Mouse (Mus musculus): ENCODE results near the gene Skiv2l. TPM values are rescaled to one million over a fixed set of nuclear protein-coding genes. Genes with fewer than 3 reads are reported as not detected.
A peak's percentile ranks its signal among the peaks of the same experiment; 100 is the strongest.

Skiv2l gene
- polyA plus RNA-seq, 1 experiment from 2014 or later: 49.9 TPM

- H3K36me3 ChIP-seq (ENCODE audit: control insufficient read depth, insufficient read depth, low read length): no peaks in the 10 kb centered on the region
- H3K9me3 ChIP-seq (ENCODE audit: control insufficient read depth, low read length): no peaks in the 10 kb centered on the region
- H3K4me3 ChIP-seq (ENCODE audit: low read length): no peak overlapping the region
- no peaks in the 10 kb centered on the region for H3K4me1 ChIP-seq (replicated peaks; ENCODE audit: control insufficient read depth, insufficient read depth, low read length)
- H3K9ac ChIP-seq (ENCODE audit: low read length): no peak overlapping the region
- H3K27ac ChIP-seq (ENCODE audit: low read length): no peak overlapping the region
- H3K4me2 ChIP-seq (ENCODE audit: low read depth, low read length): no peak overlapping the region
- ATAC-seq (ENCODE audit: low read depth): no peak
- H3K27me3 ChIP-seq (ENCODE audit: control insufficient read depth, insufficient read depth, low read depth, low read length): no peaks in the 10 kb centered on the region
Observed at GRCm38 (mm10) chr17:34881166-34881565, 31.2 kb upstream of the Skiv2l start.

GRCm38 (mm10) chr17:34879336-34879879 is 29.4 kb upstream of the Skiv2l start, which contains the start of gene Zbtb12:
TSS of gene Zbtb12 (plus strand) at chr17:34879483.
- no peaks in the 10 kb centered on the region for H3K36me3 ChIP-seq (ENCODE audit: control insufficient read depth, insufficient read depth, low read length)
- no peak for ATAC-seq (ENCODE audit: low read depth)
- no peak within 1 kb of the TSS for H3K27ac ChIP-seq (ENCODE audit: low read length)
- H3K9ac ChIP-seq (ENCODE audit: low read length): no peak within 1 kb of the TSS
- no peaks in the 10 kb centered on the region for H3K9me3 ChIP-seq (ENCODE audit: control insufficient read depth, low read length)
- WGBS: 44% methylated on average over 11 of the region's 11 CpGs
- no peaks in the 10 kb centered on the region for H3K27me3 ChIP-seq (ENCODE audit: control insufficient read depth, insufficient read depth, low read depth, low read length)
- H3K4me2 ChIP-seq (ENCODE audit: low read depth, low read length): no peak within 1 kb of the TSS
- H3K4me3 ChIP-seq (ENCODE audit: low read length): no peak within 1 kb of the TSS
- no peaks in the 10 kb centered on the region for H3K4me1 ChIP-seq (replicated peaks; ENCODE audit: control insufficient read depth, insufficient read depth, low read length)

GRCm38 (mm10) chr17:34874321-34874720 is 24.3 kb upstream of the Skiv2l start:
- H3K27ac ChIP-seq (ENCODE audit: low read length): no peak overlapping the region
- no peak for ATAC-seq (ENCODE audit: low read depth)
- no peak overlapping the region for H3K4me2 ChIP-seq (ENCODE audit: low read depth, low read length)
- 82% methylated on average over 6 of the region's 6 CpGs for WGBS
- H3K36me3 ChIP-seq (ENCODE audit: control insufficient read depth, insufficient read depth, low read length): no peaks in the 10 kb centered on the region
- H3K4me1 ChIP-seq (replicated peaks; ENCODE audit: control insufficient read depth, insufficient read depth, low read length): no peaks in the 10 kb centered on the region
- no peaks in the 10 kb centered on the region for H3K27me3 ChIP-seq (ENCODE audit: control insufficient read depth, insufficient read depth, low read depth, low read length)
- H3K9ac ChIP-seq (ENCODE audit: low read length): no peak overlapping the region
- no peak overlapping the region for H3K4me3 ChIP-seq (ENCODE audit: low read length)
- H3K9me3 ChIP-seq (ENCODE audit: control insufficient read depth, low read length): no peaks in the 10 kb centered on the region

- 48% methylated on average over 7 of the region's 7 CpGs for WGBS
- Histone ChIP-seq H3K4me3 (ENCODE audit: low read length) (no peak overlapping the region), H3K27me3 (ENCODE audit: control insufficient read depth, insufficient read depth, low read depth, low read length) (no peaks in the 10 kb centered on the region), H3K4me1 (replicated peaks; ENCODE audit: control insufficient read depth, insufficient read depth, low read length) (no peaks in the 10 kb centered on the region), H3K36me3 (ENCODE audit: control insufficient read depth, insufficient read depth, low read length) (no peaks in the 10 kb centered on the region), H3K9me3 (ENCODE audit: control insufficient read depth, low read length) (no peaks in the 10 kb centered on the region), H3K27ac (ENCODE audit: low read length) (no peak overlapping the region), H3K9ac (ENCODE audit: low read length) (no peak overlapping the region), H3K4me2 (ENCODE audit: low read depth, low read length) (no peak overlapping the region)
- ATAC-seq (ENCODE audit: low read depth): no peak
Observed at GRCm38 (mm10) chr17:34865981-34866380, 16.0 kb upstream of the Skiv2l start.

GRCm38 (mm10) chr17:34862416-34863081 is 12.5 kb upstream of the Skiv2l start, which contains the start of gene Cfb:
TSS of gene Cfb (minus strand) at chr17:34862518.
- no peak within 1 kb of the TSS for H3K4me3 ChIP-seq (ENCODE audit: low read length)

GRCm38 (mm10) chr17:34861704-34862415 is 11.8 kb upstream of the Skiv2l start:
- no peak overlapping the region for H3K4me3 ChIP-seq (ENCODE audit: low read length)
- H3K27me3 ChIP-seq (ENCODE audit: control insufficient read depth, insufficient read depth, low read depth, low read length): no peaks in the 10 kb centered on the region
- 60% methylated on average over 13 of the region's 13 CpGs for WGBS
- no peak overlapping the region for H3K27ac ChIP-seq (ENCODE audit: low read length)
- H3K9me3 ChIP-seq (ENCODE audit: control insufficient read depth, low read length): no peaks in the 10 kb centered on the region
- no peak overlapping the region for H3K9ac ChIP-seq (ENCODE audit: low read length)
- no peaks in the 10 kb centered on the region for H3K4me1 ChIP-seq (replicated peaks; ENCODE audit: control insufficient read depth, insufficient read depth, low read length)
- H3K36me3 ChIP-seq (ENCODE audit: control insufficient read depth, insufficient read depth, low read length): peaks cover 3% of the 10 kb centered on the region; the same call in 1 of the 2 replicates
- ATAC-seq (ENCODE audit: low read depth): no peak
- no peak overlapping the region for H3K4me2 ChIP-seq (ENCODE audit: low read depth, low read length)

More at GRCm38 (mm10) chr17:34862416-34863081, 12.5 kb upstream of the Skiv2l start, which contains the start of gene Cfb:
- H3K27me3 ChIP-seq (ENCODE audit: control insufficient read depth, insufficient read depth, low read depth, low read length): no peaks in the 10 kb centered on the region
- H3K36me3 ChIP-seq (ENCODE audit: control insufficient read depth, insufficient read depth, low read length): no peaks in the 10 kb centered on the region
- H3K9me3 ChIP-seq (ENCODE audit: control insufficient read depth, low read length): no peaks in the 10 kb centered on the region
- WGBS: 53% methylated on average over 8 of the region's 8 CpGs
- ATAC-seq (ENCODE audit: low read depth): no peak
- H3K9ac ChIP-seq (ENCODE audit: low read length): no peak within 1 kb of the TSS
- no peak within 1 kb of the TSS for H3K27ac ChIP-seq (ENCODE audit: low read length)
- H3K4me1 ChIP-seq (replicated peaks; ENCODE audit: control insufficient read depth, insufficient read depth, low read length): no peaks in the 10 kb centered on the region
- no peak within 1 kb of the TSS for H3K4me2 ChIP-seq (ENCODE audit: low read depth, low read length)

- Histone ChIP-seq H3K27ac (ENCODE audit: low read length) (no peak overlapping the region), H3K4me2 (ENCODE audit: low read depth, low read length) (no peak overlapping the region), H3K4me3 (ENCODE audit: low read length) (no peak overlapping the region), H3K36me3 (ENCODE audit: control insufficient read depth, insufficient read depth, low read length) (peaks cover 7% of the 10 kb centered on the region; the same call in 1 of the 2 replicates), H3K27me3 (ENCODE audit: control insufficient read depth, insufficient read depth, low read depth, low read length) (no peaks in the 10 kb centered on the region), H3K4me1 (replicated peaks; ENCODE audit: control insufficient read depth, insufficient read depth, low read length) (no peaks in the 10 kb centered on the region), H3K9ac (ENCODE audit: low read length) (no peak overlapping the region), H3K9me3 (ENCODE audit: control insufficient read depth, low read length) (no peaks in the 10 kb centered on the region)
- no peak for ATAC-seq (ENCODE audit: low read depth)
- 80% methylated on average over 9 of the region's 9 CpGs for WGBS
Observed at GRCm38 (mm10) chr17:34860514-34860913, 10.5 kb upstream of the Skiv2l start.

- Histone ChIP-seq H3K4me3 (ENCODE audit: low read length) (no peak overlapping the region), H3K4me2 (ENCODE audit: low read depth, low read length) (no peak overlapping the region), H3K36me3 (ENCODE audit: control insufficient read depth, insufficient read depth, low read length) (peaks cover 18% of the 10 kb centered on the region), H3K4me1 (replicated peaks; ENCODE audit: control insufficient read depth, insufficient read depth, low read length) (no peaks in the 10 kb centered on the region), H3K27ac (ENCODE audit: low read length) (no peak overlapping the region), H3K9me3 (ENCODE audit: control insufficient read depth, low read length) (no peaks in the 10 kb centered on the region), H3K9ac (ENCODE audit: low read length) (no peak overlapping the region), H3K27me3 (ENCODE audit: control insufficient read depth, insufficient read depth, low read depth, low read length) (no peaks in the 10 kb centered on the region)
- WGBS: 74% methylated on average over 4 of the region's 4 CpGs
- no peak for ATAC-seq (ENCODE audit: low read depth)
Observed at GRCm38 (mm10) chr17:34858670-34859069, 8.7 kb upstream of the Skiv2l start.

GRCm38 (mm10) chr17:34855825-34856224 is 5.8 kb upstream of the Skiv2l start:
- Histone ChIP-seq H3K9ac (ENCODE audit: low read length) (no peak overlapping the region), H3K9me3 (ENCODE audit: control insufficient read depth, low read length) (no peaks in the 10 kb centered on the region), H3K36me3 (ENCODE audit: control insufficient read depth, insufficient read depth, low read length) (peaks cover 24% of the 10 kb centered on the region), H3K4me2 (ENCODE audit: low read depth, low read length) (no peak overlapping the region), H3K4me1 (replicated peaks; ENCODE audit: control insufficient read depth, insufficient read depth, low read length) (peaks cover 8% of the 10 kb centered on the region), H3K27ac (ENCODE audit: low read length) (no peak overlapping the region), H3K27me3 (ENCODE audit: control insufficient read depth, insufficient read depth, low read depth, low read length) (no peaks in the 10 kb centered on the region), H3K4me3 (ENCODE audit: low read length) (no peak overlapping the region)
- ATAC-seq (ENCODE audit: low read depth): peak; percentile 46
- 36% methylated on average over 3 of the region's 3 CpGs for WGBS

Measured in lung, embryonic 16.5 days (tissue).